Mouse (Mus musculus) small intestine, adult 2 months (tissue): ENCODE measurements around the gene Itga4.

ENCODE experiments used
- CTCF ChIP-seq: fragments of 200-500 bp; IDR thresholded peaks from 2 replicates; pipeline ENCODE4 v1.5.1; 2012; ENCODE audit warnings: low read depth, mild to moderate bottlenecking, control low read depth, inconsistent platforms, low read length, moderate library complexity, mixed read lengths; ENCODE audit not compliant: insufficient replicate concordance, insufficient read length; ENCODE audit errors: extremely low read depth
- POLR2A ChIP-seq: fragments of 200-500 bp; IDR thresholded peaks from 2 replicates; pipeline ENCODE4 v1.6.1; 2012; ENCODE audit warnings: low read depth, mild to moderate bottlenecking, control low read depth, inconsistent platforms, low read length, moderate library complexity

DNA sequence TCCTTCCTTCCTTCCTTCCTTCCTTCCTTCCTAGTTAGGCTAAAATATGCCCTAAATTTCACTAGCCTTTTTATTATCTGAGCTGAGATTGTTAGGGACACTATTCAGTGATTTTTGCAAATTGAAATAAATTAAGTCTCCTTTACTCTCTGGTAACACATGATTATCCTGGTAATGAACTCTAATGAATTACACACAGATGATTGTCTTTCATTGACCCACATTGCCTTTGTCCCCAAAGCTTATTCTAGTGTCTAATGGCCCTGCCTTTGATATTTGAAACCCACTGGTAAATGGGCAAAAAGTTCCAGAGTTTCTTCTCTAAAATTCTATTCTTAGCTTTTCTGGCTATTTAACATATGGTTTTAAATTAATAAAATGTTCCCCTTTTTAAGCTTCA is 23.4 kb downstream of the Itga4 start:
- TF ChIP-seq CTCF: no peak
- TF ChIP-seq POLR2A: no peak
